Mouse (Mus musculus) retina, embryonic 14.5 days (tissue): ENCODE measurements at regions not wholly inside any gene's neighbourhood (a gene's known extent, or its start where the extent isn't known, plus 50 kb on each side); places are given as distances from the start of the nearest gene placed in this dataset.

Experiments
- DNase-seq: peaks from one replicate; pipeline ENCODE4 v3.0.0-alpha.2; 2015; ENCODE audit warnings: low spot score

DNA sequence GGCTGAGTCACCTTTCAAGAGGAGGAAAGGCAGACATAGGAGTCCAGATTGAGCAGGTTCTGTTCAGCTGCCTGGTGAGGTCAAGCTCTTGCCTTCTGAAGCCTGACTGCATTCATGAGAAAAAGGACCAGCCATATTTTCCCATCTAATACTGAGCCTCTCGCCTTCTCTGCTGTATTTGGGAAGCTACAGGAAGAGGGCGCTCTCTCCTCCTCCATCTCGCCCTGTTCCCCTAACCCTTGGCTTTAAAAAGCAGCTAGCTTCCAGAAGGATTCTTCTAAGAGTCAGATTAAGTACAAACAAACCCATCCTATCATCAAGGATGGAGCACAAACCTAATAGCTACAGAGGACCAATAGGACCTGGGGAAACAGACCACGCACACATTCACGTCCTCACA lies 98.3 kb downstream of the Foxb1 start:
- DNase-seq = peak; percentile 52

DNA sequence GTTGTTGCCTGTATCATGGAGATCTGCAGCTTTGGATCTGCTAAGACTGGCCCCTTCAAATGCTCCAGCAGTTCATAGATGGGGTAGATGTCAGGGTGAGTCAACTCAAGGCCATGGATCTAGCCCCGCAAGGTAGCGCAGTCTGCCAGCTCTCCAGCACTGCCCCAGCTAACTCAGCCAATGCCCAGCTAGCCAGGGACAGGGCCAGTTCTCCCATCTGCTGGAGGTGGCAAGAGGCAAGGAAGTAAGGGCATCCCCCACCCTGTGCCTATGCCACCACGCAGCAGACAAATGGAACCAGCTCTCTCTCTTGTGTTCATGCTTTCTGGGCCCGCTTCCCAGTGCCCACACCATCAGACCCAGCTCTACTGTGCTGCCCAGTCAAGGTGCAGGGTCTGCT lies 102.5 kb downstream of the Foxb1 start:
- DNase-seq = no peak

DNA sequence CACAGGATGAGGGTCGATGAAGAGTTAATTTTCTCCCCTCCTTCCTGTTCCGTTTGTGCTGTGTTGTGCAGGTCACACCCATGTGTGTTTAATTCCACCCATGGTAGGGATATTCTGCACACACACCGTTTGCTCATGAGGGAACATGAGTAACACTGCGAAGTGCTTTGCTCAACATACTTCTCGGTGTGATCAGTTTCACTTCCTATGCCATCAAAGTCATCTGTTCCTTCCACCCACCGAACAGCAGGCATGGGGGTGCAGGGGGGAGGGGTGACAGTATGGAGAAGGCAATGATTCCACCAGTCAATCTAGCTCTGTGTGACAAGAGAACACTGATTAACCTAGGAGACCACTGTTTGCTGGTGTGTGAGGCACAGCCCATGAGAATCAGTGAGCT lies 104.7 kb downstream of the Foxb1 start:
- DNase-seq = no peak

DNA sequence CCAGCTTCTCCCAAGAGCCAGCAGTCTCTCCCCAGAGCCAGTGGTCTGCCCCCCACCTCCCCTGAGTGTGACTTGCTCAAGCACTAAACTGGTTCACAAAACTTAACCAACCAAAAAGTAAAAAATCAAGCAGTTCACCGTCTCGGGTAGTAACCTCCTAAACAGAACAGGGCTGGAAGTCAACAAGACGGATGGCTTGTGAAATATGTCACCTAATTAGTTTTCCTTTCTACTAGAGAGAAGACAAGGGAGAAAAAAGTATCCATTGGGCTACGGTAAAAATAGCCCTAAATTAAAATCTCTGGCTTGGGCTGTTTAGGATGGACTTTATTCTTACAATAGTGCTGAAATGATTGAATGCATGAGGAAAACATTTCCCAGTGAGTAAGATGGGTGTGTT lies 108.6 kb downstream of the Foxb1 start:
- DNase-seq = no peak

DNA sequence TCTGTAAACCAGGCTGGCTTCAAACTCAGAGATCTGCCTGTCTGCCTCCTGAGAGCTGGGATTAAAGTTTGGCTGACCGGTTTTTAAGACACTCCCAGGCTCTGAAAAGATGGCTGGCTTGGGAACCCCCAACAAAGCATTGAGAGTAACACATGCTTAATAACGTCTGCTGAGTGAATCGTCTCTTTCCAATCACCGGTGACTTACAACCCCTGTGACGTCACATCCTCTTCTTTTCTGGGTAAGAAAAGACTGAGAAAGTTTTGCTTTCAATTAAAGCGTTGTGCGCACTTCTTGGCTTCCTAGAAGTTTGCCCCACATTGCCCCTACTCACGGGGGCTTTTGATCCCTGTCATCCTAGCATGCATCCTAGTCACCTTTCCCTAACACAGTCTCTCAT lies 109.1 kb downstream of the Foxb1 start:
- DNase-seq = no peak

DNA sequence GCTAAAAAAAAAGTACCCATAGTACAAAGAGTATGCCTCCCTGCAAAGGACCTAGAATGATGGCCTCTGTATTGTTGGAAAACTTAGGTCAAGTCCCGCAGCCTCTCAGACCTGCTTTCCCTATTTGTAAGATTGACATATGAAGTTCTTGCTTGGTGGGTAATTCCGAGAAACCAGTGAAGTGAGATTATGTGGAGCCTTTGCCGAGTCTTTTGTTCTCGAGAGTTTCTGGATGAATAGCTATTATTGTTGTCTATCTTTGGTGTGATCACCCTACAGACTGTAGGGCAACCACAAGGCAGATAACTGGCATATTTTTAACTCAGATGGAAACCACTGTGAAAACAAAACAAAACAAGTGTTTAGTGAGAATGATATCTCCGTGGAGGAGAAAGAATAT lies 118.1 kb downstream of the Foxb1 start:
- DNase-seq = peak; percentile 35

DNA sequence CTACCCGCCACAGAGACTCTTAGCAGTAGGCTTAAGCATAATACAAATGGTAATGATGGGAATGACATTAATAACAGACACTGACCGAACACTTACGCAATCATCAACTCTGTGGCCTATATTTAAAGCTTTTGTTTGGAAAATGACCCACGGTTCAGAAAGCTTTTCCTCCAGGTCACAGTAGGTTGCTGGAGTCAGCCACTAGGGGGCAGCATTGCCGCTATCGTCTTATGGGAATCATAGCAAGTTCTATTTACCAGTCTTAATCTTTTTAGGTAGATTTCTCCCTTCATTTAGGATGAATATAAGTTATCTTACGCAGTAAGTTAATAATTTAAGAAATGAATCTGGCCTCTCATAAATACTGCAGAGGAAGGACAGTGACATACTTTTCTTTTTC lies 137.4 kb downstream of the Foxb1 start:
- peak; percentile 93 for DNase-seq

DNA sequence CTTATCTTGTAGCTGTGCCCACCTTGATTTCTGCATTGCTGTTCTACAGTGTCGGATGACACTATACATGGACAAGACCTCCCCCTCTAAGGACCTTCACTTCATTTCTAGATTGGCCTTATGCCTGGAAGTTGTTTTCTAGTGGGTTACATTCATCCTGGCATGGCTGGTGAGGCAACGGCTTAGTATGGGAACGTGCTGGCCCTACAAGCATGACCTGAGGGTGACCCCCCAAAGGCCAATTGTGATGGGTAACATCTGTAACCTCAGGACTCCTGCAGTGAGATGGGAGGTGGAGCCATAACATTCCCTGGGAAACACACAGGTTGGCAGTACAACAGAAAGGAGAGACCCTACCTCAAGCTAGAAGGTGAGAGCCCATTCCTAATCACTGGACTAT lies 139.7 kb downstream of the Foxb1 start:
- DNase-seq = no peak

DNA sequence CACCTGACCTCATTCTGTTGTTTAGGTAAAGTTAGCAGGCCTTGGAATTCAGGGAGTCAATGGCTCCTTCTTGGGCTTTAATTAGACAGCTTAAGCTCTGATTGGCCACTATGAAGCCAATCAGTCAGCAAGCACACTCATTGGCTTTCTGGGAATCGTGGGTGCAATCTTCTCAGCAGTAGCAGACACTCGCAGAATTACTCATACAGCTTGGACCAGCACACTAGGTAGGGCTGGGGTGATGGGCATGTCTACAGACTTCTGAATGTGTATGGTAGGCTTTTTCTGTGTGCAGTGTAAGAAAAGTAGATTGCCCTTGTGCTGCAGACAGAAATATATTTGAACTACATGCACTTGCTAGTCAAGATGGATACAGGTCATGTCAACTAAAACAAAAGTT lies 143.4 kb downstream of the Foxb1 start:
- no peak for DNase-seq

DNA sequence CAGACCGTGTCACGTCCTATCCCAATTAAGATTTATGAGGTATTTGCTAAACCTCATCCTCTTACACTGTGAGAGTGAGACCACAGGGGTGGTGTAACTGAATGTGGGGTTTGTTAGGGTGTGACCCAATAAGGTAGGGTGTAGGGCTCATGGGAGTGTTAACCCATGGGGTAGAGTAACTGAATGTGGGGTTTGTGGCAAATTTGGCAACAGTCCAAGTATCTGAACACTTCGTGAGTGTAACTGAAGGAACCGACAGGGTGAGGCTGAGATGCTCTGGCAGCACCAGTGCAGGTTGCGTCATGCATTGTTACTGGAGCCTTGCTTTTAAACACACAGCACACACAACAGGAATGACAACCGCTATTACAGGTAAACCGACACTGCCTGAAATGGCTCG lies 144.1 kb downstream of the Anxa2 start:
- DNase-seq = no peak

DNA sequence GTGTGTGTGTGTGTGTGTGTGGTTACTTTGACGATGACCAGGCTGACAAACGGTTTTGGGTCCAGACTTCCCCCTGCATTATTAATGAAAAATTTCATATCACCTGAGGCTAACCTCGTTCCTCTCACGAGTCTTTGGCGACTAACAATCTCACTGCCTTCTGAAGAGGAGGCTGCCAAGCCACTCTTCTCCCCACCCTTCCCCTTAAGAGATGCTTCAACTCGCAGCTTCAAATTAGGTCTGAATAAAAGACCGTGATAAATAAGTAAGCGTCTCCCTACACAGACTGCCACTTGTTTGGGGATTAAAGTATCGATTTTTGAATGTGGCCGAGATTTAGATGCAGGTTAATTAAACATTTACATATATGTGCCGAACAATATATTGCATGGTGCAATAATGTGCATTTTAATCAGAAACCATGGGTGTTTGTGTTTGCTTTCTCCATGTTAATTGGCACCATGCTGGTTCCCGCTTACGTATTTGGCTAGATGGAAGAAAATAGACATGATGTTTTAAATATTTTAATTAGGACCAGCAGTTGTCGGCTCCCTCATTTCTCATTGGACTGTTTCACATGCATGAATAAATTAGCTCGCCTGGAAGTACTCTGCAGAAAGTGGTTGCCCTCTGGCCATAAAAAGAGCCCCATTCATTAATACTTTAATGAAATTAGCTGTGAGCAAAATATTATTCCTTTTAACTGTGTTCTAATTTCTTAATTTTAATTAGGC lies 139.1 kb downstream of the Anxa2 start:
- DNase-seq = no peak

DNA sequence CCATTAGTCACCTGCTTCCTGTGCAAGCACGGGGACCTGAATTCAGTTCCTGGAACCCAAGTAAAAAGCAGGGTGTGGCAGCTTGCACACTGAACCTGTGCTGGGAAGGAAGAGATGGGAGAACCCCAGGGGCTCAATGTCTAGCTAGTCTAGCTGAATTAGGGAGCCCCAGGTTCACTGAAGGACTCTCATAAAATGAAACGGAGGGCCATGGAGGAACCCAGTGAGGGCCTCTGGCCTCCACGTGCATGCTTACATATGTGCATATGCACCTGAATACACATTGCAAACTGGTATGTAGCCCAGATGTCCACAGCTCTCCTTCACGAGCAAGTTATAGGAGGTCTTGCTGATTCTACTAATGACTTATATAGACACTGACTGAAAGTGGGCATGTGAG lies 135.4 kb downstream of the Anxa2 start:
- no peak for DNase-seq

DNA sequence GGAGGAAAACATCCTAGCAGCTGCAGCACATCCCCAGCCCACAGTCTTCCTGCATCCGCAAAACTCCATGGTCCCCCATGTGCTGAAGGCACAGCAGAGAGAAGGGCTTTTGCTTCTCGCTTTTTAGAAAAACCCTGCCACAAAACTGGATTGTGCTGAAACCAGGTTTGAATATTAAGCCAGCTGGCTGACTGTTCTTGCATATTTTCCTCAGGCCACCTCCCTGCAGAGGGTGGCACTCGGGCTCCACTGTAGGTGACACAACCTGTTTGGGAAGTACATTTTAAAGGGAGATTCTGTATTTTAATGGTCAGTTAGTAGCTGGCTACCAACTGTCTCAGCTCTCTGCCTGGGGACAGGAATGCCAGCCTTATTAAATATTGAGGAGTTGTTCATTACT lies 133.7 kb downstream of the Anxa2 start:
- DNase-seq = no peak

DNA sequence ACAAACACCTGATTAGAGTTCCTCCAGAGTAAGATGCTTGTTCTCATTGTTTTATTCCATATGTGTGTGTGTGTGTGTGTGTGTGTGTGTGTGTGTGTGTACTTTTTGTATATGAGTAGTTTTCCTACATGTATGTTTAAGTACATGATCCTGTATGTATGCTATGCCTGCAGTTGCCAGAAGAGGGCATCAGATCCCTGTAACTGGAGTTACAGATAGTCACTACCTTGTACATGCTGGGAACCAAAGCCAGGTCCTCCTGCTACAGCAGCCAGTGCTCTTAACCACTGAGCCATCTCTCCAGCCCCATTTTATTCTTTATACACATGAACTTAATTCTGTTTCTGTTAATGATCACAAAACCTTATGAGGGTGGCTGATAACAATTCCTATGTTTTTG lies 127.8 kb downstream of the Anxa2 start:
- no peak for DNase-seq

DNA sequence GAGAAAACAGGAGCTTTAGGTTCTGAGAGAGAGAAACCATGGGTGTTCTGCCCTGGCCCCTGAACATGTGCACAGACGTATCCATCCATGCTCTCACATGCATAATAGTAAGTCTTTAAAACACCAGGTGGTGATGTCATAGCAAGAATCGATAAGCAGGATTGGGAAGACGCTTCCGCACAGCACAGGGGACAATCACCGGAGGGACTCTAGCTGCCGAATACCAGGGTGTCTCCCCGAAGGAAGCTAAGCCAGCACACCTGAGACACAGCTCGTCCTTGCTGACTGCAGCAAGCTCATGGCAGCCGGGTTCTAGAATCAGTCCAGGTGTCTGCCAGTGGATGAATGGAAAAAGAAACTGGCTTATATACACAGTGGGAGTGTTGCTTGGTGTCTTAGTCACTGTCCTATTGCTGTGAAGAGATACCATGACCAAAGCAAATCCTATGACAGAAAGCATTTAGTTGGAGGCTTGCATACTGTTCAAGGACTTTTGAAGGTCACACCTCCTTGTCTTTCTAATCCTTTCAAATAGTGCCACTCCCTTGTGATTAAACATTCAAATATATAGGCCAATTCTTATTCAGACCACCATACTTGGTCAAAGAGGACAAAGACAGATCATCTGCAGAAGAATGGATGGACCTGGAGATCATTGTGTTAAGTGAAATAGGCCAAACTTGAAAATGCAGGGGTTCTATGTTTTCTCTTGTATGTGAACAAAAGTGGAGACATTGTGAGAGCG lies 124.4 kb downstream of the Anxa2 start:
- no peak for DNase-seq

DNA sequence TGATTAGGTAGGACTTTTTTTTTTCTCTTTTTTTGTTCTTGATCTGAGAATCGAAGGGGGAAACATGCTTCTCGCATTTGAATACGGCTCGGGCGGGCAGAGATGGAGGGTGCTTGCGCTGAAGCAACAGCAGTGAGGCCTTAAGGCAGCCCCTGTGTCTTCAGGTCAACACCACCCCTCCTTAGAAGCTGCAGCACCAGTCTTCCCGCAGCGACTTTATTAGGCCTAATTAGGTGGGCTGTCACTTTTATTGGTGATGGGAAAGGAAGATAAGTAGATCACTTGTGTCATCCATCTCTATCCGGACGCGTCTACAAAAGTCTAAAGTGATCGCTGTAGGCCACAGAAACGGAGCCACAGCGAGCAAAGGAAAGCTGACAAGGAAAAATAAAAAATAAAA lies 122.0 kb downstream of the Anxa2 start:
- peak; percentile 64 for DNase-seq

DNA sequence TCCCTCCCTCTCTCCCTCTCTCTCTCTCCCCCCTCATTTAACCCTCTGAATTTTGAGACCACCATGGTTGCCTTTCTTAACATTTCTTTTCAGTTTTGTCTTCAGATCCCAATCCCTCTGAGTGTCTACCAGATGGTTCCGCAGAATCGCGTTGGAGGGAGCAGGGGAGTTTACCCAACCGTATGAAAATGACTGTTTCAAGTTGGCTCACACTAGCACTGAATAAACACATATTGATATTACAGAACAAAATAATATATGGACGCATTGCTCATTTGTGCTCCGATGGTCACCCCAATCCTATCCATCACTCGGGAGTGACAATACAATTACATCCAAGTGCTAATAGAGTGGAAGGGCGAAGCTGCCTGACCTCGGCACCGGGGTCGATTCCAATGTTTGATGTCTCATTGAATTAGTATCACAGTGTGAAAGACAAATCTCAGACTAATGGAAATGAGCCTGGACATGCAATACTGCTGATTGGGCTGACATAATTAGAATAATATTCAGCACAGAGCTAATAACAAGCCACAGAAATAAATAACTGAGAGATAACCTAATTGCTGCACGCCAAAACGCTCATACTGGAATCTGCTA lies 115.3 kb downstream of the Anxa2 start:
- peak; percentile 84 for DNase-seq

DNA sequence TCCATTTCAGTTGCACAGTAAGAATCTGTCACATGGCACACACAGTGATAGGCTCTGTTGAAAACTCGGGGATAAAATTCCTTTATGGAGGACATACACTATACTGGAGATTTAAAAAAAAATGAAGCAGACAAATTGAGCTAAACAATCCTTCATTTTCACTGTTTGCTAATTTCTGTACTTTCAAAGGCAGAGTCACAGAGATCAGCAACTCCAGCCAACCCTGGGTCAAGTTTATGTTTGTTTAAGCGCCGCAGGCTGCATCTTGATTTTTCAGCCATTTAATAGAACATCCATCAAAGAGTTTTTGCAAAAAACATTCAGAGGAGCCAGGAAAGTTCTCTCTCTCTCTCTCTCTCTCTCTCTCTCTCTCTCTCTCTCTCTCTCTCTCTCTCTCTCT lies 114.8 kb downstream of the Anxa2 start:
- DNase-seq = peak; percentile 43

DNA sequence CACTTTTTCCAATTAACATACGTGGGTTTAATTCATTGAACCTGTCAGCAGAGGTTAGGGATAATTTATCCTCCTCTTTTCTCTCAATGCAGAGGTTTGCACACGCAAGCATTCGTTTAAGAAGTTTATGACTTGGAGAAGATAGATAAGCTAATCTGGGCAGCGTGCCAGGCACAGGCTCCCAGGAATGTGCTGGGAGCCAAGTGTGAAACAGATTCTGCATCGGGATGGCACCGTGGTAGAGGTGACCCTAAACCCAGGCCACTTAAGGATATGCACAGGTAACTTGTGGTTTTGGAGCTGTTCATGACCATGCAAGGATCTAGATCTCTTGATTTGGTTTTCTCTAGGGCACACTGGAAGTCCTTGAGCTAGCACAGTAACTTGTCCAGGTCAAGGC lies 113.6 kb downstream of the Anxa2 start:
- DNase-seq = no peak

DNA sequence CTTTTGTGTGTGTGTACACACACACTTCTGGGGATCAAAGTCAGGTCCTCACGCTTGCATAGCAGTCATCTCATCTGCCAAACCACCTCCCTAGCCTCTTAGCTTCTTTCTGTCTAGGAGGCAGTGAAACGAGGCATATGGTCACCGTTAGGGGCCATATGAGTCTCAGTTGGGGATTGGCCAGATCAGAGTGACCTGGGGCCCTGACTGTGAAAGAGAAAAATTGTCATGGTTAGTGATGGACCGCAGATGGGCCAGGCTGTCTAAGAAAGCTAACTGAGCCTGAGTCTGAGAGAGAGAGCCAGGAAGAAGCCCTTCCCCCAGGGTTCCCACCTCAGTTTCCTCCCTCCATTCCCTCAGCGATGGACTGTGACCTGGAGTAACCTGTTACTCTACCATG lies 89.8 kb downstream of the Anxa2 start:
- DNase-seq = no peak
